Mouse (Mus musculus): Measurements from ENCODE around the gene Nkd2. TPM values are rescaled to one million over a fixed set of nuclear protein-coding genes. Genes with fewer than 3 reads are reported as not detected.

Gene Nkd2
- polyA plus RNA-seq, 1 experiment from 2014 or later, result 2.4 TPM

- no peak overlapping the region for H3K4me2 ChIP-seq (ENCODE audit: low read length)
- H3K27me3 ChIP-seq (ENCODE audit: control insufficient read depth, insufficient read depth, low read length), result no peaks in the 10 kb centered on the region
- ATAC-seq (ENCODE audit: insufficient number of reproducible peaks, insufficient read depth, low FRiP score, low read depth), result no peak
- no peak overlapping the region for H3K9ac ChIP-seq (ENCODE audit: low read length)
- WGBS, result 79% methylated on average over 6 of the region's 6 CpGs
- no peak overlapping the region for H3K27ac ChIP-seq (replicated peaks in 1 of 2; ENCODE audit: control insufficient read depth in 1 of 2, insufficient read depth in 1 of 2, low read depth in 2 of 2, low read length in 2 of 2)
- H3K4me1 ChIP-seq (ENCODE audit: control insufficient read depth in 2 of 2, insufficient read depth in 2 of 2, low read length in 2 of 2), result peaks cover 11 to 21% of the 10 kb centered on the region in 2 experiments
- no peak overlapping the region for H3K4me3 ChIP-seq (ENCODE audit: control insufficient read depth in 1 of 2, insufficient read depth in 1 of 2, low read depth in 1 of 2, low read length in 2 of 2)
- H3K36me3 ChIP-seq (ENCODE audit: control insufficient read depth, insufficient read depth, low read length), result no peaks in the 10 kb centered on the region
- H3K9me3 ChIP-seq (ENCODE audit: control insufficient read depth, low read length), result no peaks in the 10 kb centered on the region
Observed at GRCm38 (mm10) chr13:73836491-73836890, 10.9 kb downstream of the Nkd2 start.

- peaks cover 11 to 21% of the 10 kb centered on the region in 2 experiments for H3K4me1 ChIP-seq (ENCODE audit: control insufficient read depth in 2 of 2, insufficient read depth in 2 of 2, low read length in 2 of 2)
- no peak overlapping the region for H3K4me2 ChIP-seq (ENCODE audit: low read length)
- peak overlapping the region in 1 of 2 experiments; percentile 16; a peak in 1 of 4 replicates for H3K27ac ChIP-seq (replicated peaks in 1 of 2; ENCODE audit: control insufficient read depth in 1 of 2, insufficient read depth in 1 of 2, low read depth in 2 of 2, low read length in 2 of 2)
- H3K9me3 ChIP-seq (ENCODE audit: control insufficient read depth, low read length), result no peaks in the 10 kb centered on the region
- H3K36me3 ChIP-seq (ENCODE audit: control insufficient read depth, insufficient read depth, low read length), result no peaks in the 10 kb centered on the region
- WGBS, result 36% methylated on average over 4 of the region's 4 CpGs
- no peaks in the 10 kb centered on the region for H3K27me3 ChIP-seq (ENCODE audit: control insufficient read depth, insufficient read depth, low read length)
- no peak for ATAC-seq (ENCODE audit: insufficient number of reproducible peaks, insufficient read depth, low FRiP score, low read depth)
- H3K9ac ChIP-seq (ENCODE audit: low read length), result no peak overlapping the region
- no peak overlapping the region for H3K4me3 ChIP-seq (ENCODE audit: control insufficient read depth in 1 of 2, insufficient read depth in 1 of 2, low read depth in 1 of 2, low read length in 2 of 2)
Observed at GRCm38 (mm10) chr13:73835791-73836190, 11.6 kb downstream of the Nkd2 start.

GRCm38 (mm10) chr13:73833809-73834208 is 13.6 kb downstream of the Nkd2 start:
- no peaks in the 10 kb centered on the region for H3K9me3 ChIP-seq (ENCODE audit: control insufficient read depth, low read length)
- H3K9ac ChIP-seq (ENCODE audit: low read length), result no peak overlapping the region
- no peak for ATAC-seq (ENCODE audit: insufficient number of reproducible peaks, insufficient read depth, low FRiP score, low read depth)
- H3K4me3 ChIP-seq (ENCODE audit: control insufficient read depth in 1 of 2, insufficient read depth in 1 of 2, low read depth in 1 of 2, low read length in 2 of 2), result no peak overlapping the region
- 77% methylated on average over 12 of the region's 12 CpGs for WGBS
- H3K4me2 ChIP-seq (ENCODE audit: low read length), result no peak overlapping the region
- no peaks in the 10 kb centered on the region for H3K36me3 ChIP-seq (ENCODE audit: control insufficient read depth, insufficient read depth, low read length)
- peaks cover 9 to 21% of the 10 kb centered on the region in 2 experiments for H3K4me1 ChIP-seq (ENCODE audit: control insufficient read depth in 2 of 2, insufficient read depth in 2 of 2, low read length in 2 of 2)
- no peak overlapping the region for H3K27ac ChIP-seq (replicated peaks in 1 of 2; ENCODE audit: control insufficient read depth in 1 of 2, insufficient read depth in 1 of 2, low read depth in 2 of 2, low read length in 2 of 2)
- no peaks in the 10 kb centered on the region for H3K27me3 ChIP-seq (ENCODE audit: control insufficient read depth, insufficient read depth, low read length)

GRCm38 (mm10) chr13:73831486-73831885 is 15.9 kb downstream of the Nkd2 start:
- H3K4me1 ChIP-seq (ENCODE audit: control insufficient read depth in 2 of 2, insufficient read depth in 2 of 2, low read length in 2 of 2), result peaks cover 7 to 8% of the 10 kb centered on the region in 2 experiments
- 3% methylated on average over 2 of the region's 2 CpGs for WGBS
- H3K27me3 ChIP-seq (ENCODE audit: control insufficient read depth, insufficient read depth, low read length), result no peaks in the 10 kb centered on the region
- H3K4me2 ChIP-seq (ENCODE audit: low read length), result no peak overlapping the region
- no peak for ATAC-seq (ENCODE audit: insufficient number of reproducible peaks, insufficient read depth, low FRiP score, low read depth)
- H3K4me3 ChIP-seq (ENCODE audit: control insufficient read depth in 1 of 2, insufficient read depth in 1 of 2, low read depth in 1 of 2, low read length in 2 of 2), result no peak overlapping the region
- no peaks in the 10 kb centered on the region for H3K9me3 ChIP-seq (ENCODE audit: control insufficient read depth, low read length)
- H3K9ac ChIP-seq (ENCODE audit: low read length), result no peak overlapping the region
- no peak overlapping the region for H3K27ac ChIP-seq (replicated peaks in 1 of 2; ENCODE audit: control insufficient read depth in 1 of 2, insufficient read depth in 1 of 2, low read depth in 2 of 2, low read length in 2 of 2)
- H3K36me3 ChIP-seq (ENCODE audit: control insufficient read depth, insufficient read depth, low read length), result no peaks in the 10 kb centered on the region

GRCm38 (mm10) chr13:73827243-73827642 is 20.2 kb downstream of the Nkd2 start:
- Histone ChIP-seq H3K4me3 (ENCODE audit: control insufficient read depth in 1 of 2, insufficient read depth in 1 of 2, low read depth in 1 of 2, low read length in 2 of 2) (no peak overlapping the region), H3K9me3 (ENCODE audit: control insufficient read depth, low read length) (no peaks in the 10 kb centered on the region), H3K27me3 (ENCODE audit: control insufficient read depth, insufficient read depth, low read length) (no peaks in the 10 kb centered on the region), H3K36me3 (ENCODE audit: control insufficient read depth, insufficient read depth, low read length) (no peaks in the 10 kb centered on the region; the same call in 1 of the 2 replicates), H3K4me2 (ENCODE audit: low read length) (no peak overlapping the region), H3K9ac (ENCODE audit: low read length) (no peak overlapping the region), H3K4me1 (ENCODE audit: control insufficient read depth in 2 of 2, insufficient read depth in 2 of 2, low read length in 2 of 2) (no peaks in the 10 kb centered on the region), H3K27ac (replicated peaks in 1 of 2; ENCODE audit: control insufficient read depth in 1 of 2, insufficient read depth in 1 of 2, low read depth in 2 of 2, low read length in 2 of 2) (no peak overlapping the region)
- WGBS, result 78% methylated on average over 8 of the region's 8 CpGs
- ATAC-seq (ENCODE audit: insufficient number of reproducible peaks, insufficient read depth, low FRiP score, low read depth), result no peak

GRCm38 (mm10) chr13:73823711-73824110 is 23.7 kb downstream of the Nkd2 start:
- Histone ChIP-seq H3K9ac (ENCODE audit: low read length) (no peak overlapping the region), H3K27ac (replicated peaks in 1 of 2; ENCODE audit: control insufficient read depth in 1 of 2, insufficient read depth in 1 of 2, low read depth in 2 of 2, low read length in 2 of 2) (no peak overlapping the region), H3K4me3 (ENCODE audit: control insufficient read depth in 1 of 2, insufficient read depth in 1 of 2, low read depth in 1 of 2, low read length in 2 of 2) (no peak overlapping the region), H3K4me2 (ENCODE audit: low read length) (no peak overlapping the region), H3K27me3 (ENCODE audit: control insufficient read depth, insufficient read depth, low read length) (no peaks in the 10 kb centered on the region), H3K36me3 (ENCODE audit: control insufficient read depth, insufficient read depth, low read length) (peaks cover 1% of the 10 kb centered on the region; the same call in 1 of the 2 replicates), H3K4me1 (ENCODE audit: control insufficient read depth in 2 of 2, insufficient read depth in 2 of 2, low read length in 2 of 2) (no peaks in the 10 kb centered on the region), H3K9me3 (ENCODE audit: control insufficient read depth, low read length) (no peaks in the 10 kb centered on the region)
- ATAC-seq (ENCODE audit: insufficient number of reproducible peaks, insufficient read depth, low FRiP score, low read depth), result no peak
- WGBS, result 81% methylated on average over 6 of the region's 6 CpGs

- Histone ChIP-seq H3K27ac (replicated peaks in 1 of 2; ENCODE audit: control insufficient read depth in 1 of 2, insufficient read depth in 1 of 2, low read depth in 2 of 2, low read length in 2 of 2) (no peak overlapping the region), H3K9ac (ENCODE audit: low read length) (no peak overlapping the region), H3K36me3 (ENCODE audit: control insufficient read depth, insufficient read depth, low read length) (peaks cover 6% of the 10 kb centered on the region; the same call in 1 of the 2 replicates), H3K4me3 (ENCODE audit: control insufficient read depth in 1 of 2, insufficient read depth in 1 of 2, low read depth in 1 of 2, low read length in 2 of 2) (no peak overlapping the region), H3K27me3 (ENCODE audit: control insufficient read depth, insufficient read depth, low read length) (no peaks in the 10 kb centered on the region), H3K4me1 (ENCODE audit: control insufficient read depth in 2 of 2, insufficient read depth in 2 of 2, low read length in 2 of 2) (0 out of 4 replicates have a peak, but pooled peaks cover 0 to 3% of the 10 kb centered on the region in 2 experiments), H3K9me3 (ENCODE audit: control insufficient read depth, low read length) (no peaks in the 10 kb centered on the region), H3K4me2 (ENCODE audit: low read length) (no peak overlapping the region)
- no peak for ATAC-seq (ENCODE audit: insufficient number of reproducible peaks, insufficient read depth, low FRiP score, low read depth)
- 55% methylated on average over 4 of the region's 4 CpGs for WGBS
Observed at GRCm38 (mm10) chr13:73822187-73822800, 25.1 kb downstream of the Nkd2 start.

GRCm38 (mm10) chr13:73821251-73821650 is 26.2 kb downstream of the Nkd2 start:
- Histone ChIP-seq H3K9me3 (ENCODE audit: control insufficient read depth, low read length) (no peaks in the 10 kb centered on the region), H3K4me2 (ENCODE audit: low read length) (no peak overlapping the region), H3K27ac (replicated peaks in 1 of 2; ENCODE audit: control insufficient read depth in 1 of 2, insufficient read depth in 1 of 2, low read depth in 2 of 2, low read length in 2 of 2) (no peak overlapping the region), H3K4me1 (ENCODE audit: control insufficient read depth in 2 of 2, insufficient read depth in 2 of 2, low read length in 2 of 2) (0 out of 4 replicates have a peak, but pooled peaks cover 0 to 3% of the 10 kb centered on the region in 2 experiments), H3K9ac (ENCODE audit: low read length) (no peak overlapping the region), H3K4me3 (ENCODE audit: control insufficient read depth in 1 of 2, insufficient read depth in 1 of 2, low read depth in 1 of 2, low read length in 2 of 2) (no peak overlapping the region), H3K36me3 (ENCODE audit: control insufficient read depth, insufficient read depth, low read length) (peaks cover 10% of the 10 kb centered on the region), H3K27me3 (ENCODE audit: control insufficient read depth, insufficient read depth, low read length) (no peaks in the 10 kb centered on the region)
- ATAC-seq (ENCODE audit: insufficient number of reproducible peaks, insufficient read depth, low FRiP score, low read depth), result no peak
- WGBS, result 84% methylated on average over 7 of the region's 7 CpGs
